Comparison of ENCODE assay signal across 17 mouse cellular contexts in genomic region chr17:63171890-63172491, GRCm38 (mm10).
DNase-seq lines count a peak whose midpoint lies in the region; ATAC-seq and TF ChIP-seq lines count a peak whose summit lies in the region.
"Had no signal": no experiment of that assay in that cellular context is flagged by ENCODE, and none has a peak within 500 bp of the region (broad histone marks: within the 10 kb centered on the region; RNA-seq: fewer than 3 reads in every experiment).

No protein-coding gene starts in this region.

- H3K27me3 ChIP-seq in hindbrain, embryonic 12.5 days = no peaks in the 10 kb centered on the region
- H3K27me3 ChIP-seq in hindbrain, embryonic 11.5 days (ENCODE audit: control insufficient read depth, insufficient read depth, low read length) = no peaks in the 10 kb centered on the region
- no peaks in the 10 kb centered on the region; the same call in 1 of the 2 replicates for H3K27me3 ChIP-seq in forebrain, postnatal 0 days (ENCODE audit: insufficient read depth, low read length)
- H3K27me3 ChIP-seq in midbrain, postnatal 0 days (ENCODE audit: insufficient read depth, low read length) = no peaks in the 10 kb centered on the region
- H3K27me3 ChIP-seq: hindbrain, embryonic 15.5 days had no signal

- no peaks in the 10 kb centered on the region for H3K36me3 ChIP-seq in hindbrain, embryonic 12.5 days
- no peaks in the 10 kb centered on the region for H3K36me3 ChIP-seq in hindbrain, embryonic 11.5 days (ENCODE audit: control insufficient read depth, insufficient read depth, low read length)
- H3K36me3 ChIP-seq in forebrain, postnatal 0 days (ENCODE audit: insufficient read depth) = no peaks in the 10 kb centered on the region
- H3K36me3 ChIP-seq in midbrain, postnatal 0 days (ENCODE audit: insufficient read depth, low read length) = no peaks in the 10 kb centered on the region
- H3K36me3 ChIP-seq: hindbrain, embryonic 15.5 days had no signal

- no peak overlapping the region for H3K9ac ChIP-seq in hindbrain, embryonic 12.5 days
- H3K9ac ChIP-seq in hindbrain, embryonic 11.5 days (ENCODE audit: low read depth, low read length) = no peak overlapping the region
- H3K9ac ChIP-seq in forebrain, postnatal 0 days = no peak overlapping the region
- H3K9ac ChIP-seq in midbrain, postnatal 0 days (replicated peaks; ENCODE audit: low read length, poor library complexity, severe bottlenecking) = no peak overlapping the region
- H3K9ac ChIP-seq: hindbrain, embryonic 15.5 days had no signal

- H3K4me3 ChIP-seq in hindbrain, embryonic 12.5 days = no peak overlapping the region
- no peak overlapping the region for H3K4me3 ChIP-seq in hindbrain, embryonic 11.5 days (ENCODE audit: low read depth, low read length)
- H3K4me3 ChIP-seq in forebrain, postnatal 0 days (ENCODE audit: low read depth, low read length) = no peak overlapping the region
- no peak overlapping the region for H3K4me3 ChIP-seq in midbrain, postnatal 0 days (ENCODE audit: low read depth, low read length)
- H3K4me3 ChIP-seq: hindbrain, embryonic 15.5 days had no signal

- TF ChIP-seq POLR2A in brain, embryonic 14.5 days (IDR thresholded peaks at IDR 0.05; ENCODE audit: borderline replicate concordance, extremely low read depth, insufficient read depth, insufficient read length, poor library complexity, severe bottlenecking) = no peak

- no peak for TF ChIP-seq CTCF in brain, embryonic 14.5 days (IDR thresholded peaks at IDR 0.05; ENCODE audit: borderline replicate concordance, extremely low read depth, insufficient read depth, insufficient read length)
- TF ChIP-seq CTCF in forebrain, postnatal 0 days (IDR thresholded peaks at IDR 0.05; ENCODE audit: low read depth) = no peak
- TF ChIP-seq CTCF in midbrain, postnatal 0 days (IDR thresholded peaks at IDR 0.05) = no peak

- 0 out of 2 replicates have a peak, but pooled peaks have one; percentile 24 for ATAC-seq in hindbrain, embryonic 12.5 days (ENCODE audit: low FRiP score)
- ATAC-seq in hindbrain, embryonic 11.5 days (ENCODE audit: low FRiP score) = no peak
- ATAC-seq in forebrain, postnatal 0 days = peak; percentile 24; the same call in 1 of the 2 replicates
- ATAC-seq in midbrain, postnatal 0 days (ENCODE audit: low FRiP score) = no peak
- no peak for ATAC-seq in erythroblast, adult 5-6 weeks (replicated peaks; ENCODE audit: low FRiP score, poor library complexity, severe bottlenecking)
- ATAC-seq: intestine, postnatal 0 days had no signal

- no peak for DNase-seq in hindbrain, embryonic 11.5 days (ENCODE audit: low spot score)
- DNase-seq in brain, embryonic 14.5 days (ENCODE audit: low read depth) = peak; percentile 94
- DNase-seq in forebrain, postnatal 0 days = no peak
- DNase-seq in midbrain, postnatal 0 days (ENCODE audit: low spot score) = peak; percentile 36
- DNase-seq in gastrocnemius, postnatal 25 days = no peak
- DNase-seq: adrenal gland, postnatal 25 days; cerebellum, adult 11-12 months; gastrocnemius, postnatal 36 days; lung, adult 18-20 months; lung, postnatal 14 days; right cerebral cortex, adult 18-20 months had no signal

- no peaks in the 10 kb centered on the region for H3K9me3 ChIP-seq in hindbrain, embryonic 12.5 days (replicated peaks)
- no peaks in the 10 kb centered on the region for H3K9me3 ChIP-seq in hindbrain, embryonic 11.5 days (ENCODE audit: control insufficient read depth, low read length)
- H3K9me3 ChIP-seq in forebrain, postnatal 0 days (ENCODE audit: low read length) = no peaks in the 10 kb centered on the region
- no peaks in the 10 kb centered on the region for H3K9me3 ChIP-seq in midbrain, postnatal 0 days (ENCODE audit: low read length)
- H3K9me3 ChIP-seq: G1E; hindbrain, embryonic 15.5 days had no signal

- no peak overlapping the region for H3K27ac ChIP-seq in hindbrain, embryonic 12.5 days
- H3K27ac ChIP-seq in hindbrain, embryonic 11.5 days (ENCODE audit: low read depth, low read length) = no peak overlapping the region
- no peak overlapping the region for H3K27ac ChIP-seq in forebrain, postnatal 0 days (ENCODE audit: low read depth, low read length)
- H3K27ac ChIP-seq in midbrain, postnatal 0 days (ENCODE audit: low read depth, low read length) = no peak overlapping the region
- H3K27ac ChIP-seq: hindbrain, embryonic 15.5 days had no signal

- WGBS in hindbrain, embryonic 12.5 days = 23% methylated on average over 5 of the region's 5 CpGs
- WGBS in hindbrain, embryonic 11.5 days = 32% methylated on average over 5 of the region's 5 CpGs
- WGBS in forebrain, postnatal 0 days = 10% methylated on average over 5 of the region's 5 CpGs
- 16% methylated on average over 5 of the region's 5 CpGs for WGBS in midbrain, postnatal 0 days

- peaks cover 19% of the 10 kb centered on the region for H3K4me1 ChIP-seq in hindbrain, embryonic 12.5 days
- H3K4me1 ChIP-seq in hindbrain, embryonic 11.5 days (replicated peaks; ENCODE audit: control insufficient read depth, insufficient read depth, low read length) = no peaks in the 10 kb centered on the region
- no peaks in the 10 kb centered on the region for H3K4me1 ChIP-seq in forebrain, postnatal 0 days (ENCODE audit: insufficient read depth)
- H3K4me1 ChIP-seq in midbrain, postnatal 0 days (ENCODE audit: insufficient read depth, low read length) = 0 out of 2 replicates have a peak, but pooled peaks cover 6% of the 10 kb centered on the region

- H3K4me2 ChIP-seq in hindbrain, embryonic 12.5 days (replicated peaks) = no peak overlapping the region
- no peak overlapping the region for H3K4me2 ChIP-seq in hindbrain, embryonic 11.5 days (replicated peaks; ENCODE audit: low read depth, low read length)
- H3K4me2 ChIP-seq in forebrain, postnatal 0 days (ENCODE audit: low read depth) = no peak overlapping the region
- H3K4me2 ChIP-seq in midbrain, postnatal 0 days (ENCODE audit: low read depth, low read length, poor library complexity, severe bottlenecking) = no peak overlapping the region
- H3K4me2 ChIP-seq: hindbrain, embryonic 15.5 days; liver, embryonic 11.5 days had no signal

Comparison
In these comparisons a context has a peak if more than half of its experiments do, and no peak if none do; other contexts are left out.
1. ATAC-seq: peak in hindbrain, embryonic 12.5 days (single experiment) and forebrain, postnatal 0 days (single experiment); none in hindbrain, embryonic 11.5 days (single experiment), midbrain, postnatal 0 days (single experiment) and erythroblast, adult 5-6 weeks (single experiment).
2. DNase-seq: peak in brain, embryonic 14.5 days (single experiment) and midbrain, postnatal 0 days (single experiment); none in hindbrain, embryonic 11.5 days (single experiment), forebrain, postnatal 0 days (single experiment) and gastrocnemius, postnatal 25 days (single experiment).